Mouse (Mus musculus) C2C12 (cell line): ENCODE measurements around the gene Tsc2.

ENCODE experiments used
- CEBPB ChIP-seq: IDR thresholded peaks from one replicate; pipeline ENCODE4 v1.6.1; 2011; ENCODE audit warnings: low read depth, mild to moderate bottlenecking, control low read depth, moderate library complexity
- CTCF ChIP-seq: IDR thresholded peaks from one replicate; pipeline ENCODE4 v1.5.1; 2011; ENCODE audit not compliant: control insufficient read depth, insufficient read depth, insufficient read length
- FOSL1 ChIP-seq: IDR thresholded peaks from one replicate; pipeline ENCODE4 v1.8.0; 2011; ENCODE audit warnings: mild to moderate bottlenecking, low read length; ENCODE audit not compliant: poor library complexity, insufficient read depth, severe bottlenecking
- MAX ChIP-seq: IDR thresholded peaks from one replicate; pipeline ENCODE4 v1.6.1; 2011; ENCODE audit warnings: mild to moderate bottlenecking, control low read depth
- MYOD1 ChIP-seq: IDR thresholded peaks from one replicate; pipeline ENCODE4 v1.6.1; 2011; ENCODE audit warnings: low read depth; ENCODE audit not compliant: control insufficient read depth, insufficient read length
- MYOG ChIP-seq: IDR thresholded peaks from one replicate; pipeline ENCODE4 v1.6.1; 2011; ENCODE audit not compliant: control insufficient read depth, insufficient read length; ENCODE audit errors: extremely low read depth
- USF1 ChIP-seq: IDR thresholded peaks from one replicate; pipeline ENCODE4 v1.6.1; 2011; ENCODE audit warnings: low read depth, mild to moderate bottlenecking, control low read depth, moderate library complexity

GRCm38 (mm10) chr17:24564422-24564821, 68.0 kb downstream of the Tsc2 start:
- TF ChIP-seq CTCF (no peak), USF1 (no peak), MAX (no peak), MYOG (no peak), CEBPB (no peak), MYOD1 (no peak), FOSL1 (no peak)
